Mouse (Mus musculus): Measurements from ENCODE around the gene Rtn4rl1.

Rtn4rl1 gene

GRCm38 (mm10) chr11:75214081-75214950, 20.7 kb downstream of the Rtn4rl1 start:
- DNase-seq, result peak; percentile 28

- DNase-seq, result peak; percentile 50
Observed at GRCm38 (mm10) chr11:75220115-75220514, 26.5 kb downstream of the Rtn4rl1 start.

GRCm38 (mm10) chr11:75220517-75221145, 27.0 kb downstream of the Rtn4rl1 start:
- no peak for DNase-seq

GRCm38 (mm10) chr11:75224062-75224461, 30.5 kb downstream of the Rtn4rl1 start:
- no peak for DNase-seq

- no peak for DNase-seq
Observed at GRCm38 (mm10) chr11:75224835-75225234, 31.3 kb downstream of the Rtn4rl1 start.

- no peak for DNase-seq
Observed at GRCm38 (mm10) chr11:75227632-75228031, 34.0 kb downstream of the Rtn4rl1 start.

GRCm38 (mm10) chr11:75229289-75229688, 35.7 kb downstream of the Rtn4rl1 start:
- no peak for DNase-seq

- DNase-seq, result no peak
Observed at GRCm38 (mm10) chr11:75230272-75230760, 36.7 kb downstream of the Rtn4rl1 start.

- DNase-seq, result peak; percentile 72
Observed at GRCm38 (mm10) chr11:75231756-75232155, 38.2 kb downstream of the Rtn4rl1 start.

GRCm38 (mm10) chr11:75232434-75232833, 38.9 kb downstream of the Rtn4rl1 start:
- no peak for DNase-seq

- DNase-seq, result peak; percentile 61
Observed at GRCm38 (mm10) chr11:75234745-75235144, 41.2 kb downstream of the Rtn4rl1 start.

- no peak for DNase-seq
Observed at GRCm38 (mm10) chr11:75240158-75240934, 46.8 kb downstream of the Rtn4rl1 start.

GRCm38 (mm10) chr11:75242710-75243255, 49.2 kb downstream of the Rtn4rl1 start:
- DNase-seq, result no peak

- DNase-seq, result no peak
Observed at GRCm38 (mm10) chr11:75244368-75245275, 51.0 kb downstream of the Rtn4rl1 start.

- no peak for DNase-seq
Observed at GRCm38 (mm10) chr11:75245372-75246330, 52.1 kb downstream of the Rtn4rl1 start.

- DNase-seq, result peak; percentile 77
Observed at GRCm38 (mm10) chr11:75246589-75246988, 53.0 kb downstream of the Rtn4rl1 start.

- no peak for DNase-seq
Observed at GRCm38 (mm10) chr11:75247137-75247730, 53.7 kb downstream of the Rtn4rl1 start.

GRCm38 (mm10) chr11:75249588-75249987, 56.0 kb downstream of the Rtn4rl1 start:
- no peak for DNase-seq

GRCm38 (mm10) chr11:75251006-75251512, 57.5 kb downstream of the Rtn4rl1 start:
- no peak for DNase-seq

- no peak for DNase-seq
Observed at GRCm38 (mm10) chr11:75251557-75252070, 58.0 kb downstream of the Rtn4rl1 start.
